Mouse (Mus musculus) neural tube, embryonic 10.5 days (tissue): ENCODE results near the gene Bst1.

Experiments used
- DNase-seq: peaks from one replicate; pipeline ENCODE4 v3.0.0-alpha.2; 2017; ENCODE audit warnings: low spot score; ENCODE audit errors: extremely low spot score

The Bst1 gene

GRCm38 (mm10) chr5:43810427-43811062 lies 8.1 kb upstream of the Bst1 start:
- no peak for DNase-seq

GRCm38 (mm10) chr5:43814536-43814935 lies 4.1 kb upstream of the Bst1 start:
- DNase-seq, result no peak

- DNase-seq, result no peak
Observed at GRCm38 (mm10) chr5:43815769-43816168, 2.9 kb upstream of the Bst1 start.

GRCm38 (mm10) chr5:43820785-43821184 lies 2.1 kb downstream of the Bst1 start:
- DNase-seq, result no peak

GRCm38 (mm10) chr5:43821538-43821937 lies 2.9 kb downstream of the Bst1 start, which contains the start of gene Fbxl5:
TSS of gene Fbxl5 (minus strand) at chr5:43821638.
- no peak for DNase-seq

GRCm38 (mm10) chr5:43822199-43822598 lies 3.5 kb downstream of the Bst1 start:
- DNase-seq, result no peak

GRCm38 (mm10) chr5:43822824-43823223 lies 4.1 kb downstream of the Bst1 start:
- no peak for DNase-seq

- DNase-seq, result no peak
Observed at GRCm38 (mm10) chr5:43824580-43824979, 5.9 kb downstream of the Bst1 start.

GRCm38 (mm10) chr5:43826883-43827282 lies 8.2 kb downstream of the Bst1 start:
- no peak for DNase-seq

- DNase-seq, result no peak
Observed at GRCm38 (mm10) chr5:43827366-43827765, 8.7 kb downstream of the Bst1 start.

GRCm38 (mm10) chr5:43836590-43836989 lies 17.9 kb downstream of the Bst1 start:
- no peak for DNase-seq

GRCm38 (mm10) chr5:43837372-43837771 lies 18.7 kb downstream of the Bst1 start:
- peak; percentile 44 for DNase-seq

- DNase-seq, result peak; percentile 43
Observed at GRCm38 (mm10) chr5:43841144-43842010, 22.7 kb downstream of the Bst1 start.

- DNase-seq, result no peak
Observed at GRCm38 (mm10) chr5:43842011-43842285, 23.3 kb downstream of the Bst1 start.

- DNase-seq, result no peak
Observed at GRCm38 (mm10) chr5:43842576-43843155, 24.0 kb downstream of the Bst1 start.

GRCm38 (mm10) chr5:43845083-43845482 lies 26.4 kb downstream of the Bst1 start:
- DNase-seq, result no peak

GRCm38 (mm10) chr5:43845646-43846045 lies 27.0 kb downstream of the Bst1 start:
- no peak for DNase-seq

GRCm38 (mm10) chr5:43846227-43846626 lies 27.5 kb downstream of the Bst1 start:
- DNase-seq, result no peak

GRCm38 (mm10) chr5:43847555-43847954 lies 28.9 kb downstream of the Bst1 start:
- DNase-seq, result no peak

- no peak for DNase-seq
Observed at GRCm38 (mm10) chr5:43848275-43848674, 29.6 kb downstream of the Bst1 start.

GRCm38 (mm10) chr5:43853096-43853867 lies 34.6 kb downstream of the Bst1 start:
- no peak for DNase-seq
